Mouse (Mus musculus) left cerebral cortex, adult 9 months (tissue): ENCODE results near the gene Spsb1.

Experiments used
- DNase-seq, 2 experiments: peaks; one replicate each; pipeline ENCODE4 v3.0.0; 2022; ENCODE audit warnings: low spot score in 2 of 2

Spsb1 gene

GRCm38 (mm10) chr4:149855892-149856807 lies 98.7 kb downstream of the Spsb1 start:
- peak in 1 of 2 experiments; percentile 58 for DNase-seq

- DNase-seq, result no peak
Measured at GRCm38 (mm10) chr4:149855180-149855891, 99.5 kb downstream of the Spsb1 start.

GRCm38 (mm10) chr4:149854770-149855169 lies 100.1 kb downstream of the Spsb1 start:
- DNase-seq, result no peak

- DNase-seq, result no peak
Measured at GRCm38 (mm10) chr4:149854301-149854708, 100.5 kb downstream of the Spsb1 start.

- DNase-seq, result no peak
Measured at GRCm38 (mm10) chr4:149853698-149854284, 101.1 kb downstream of the Spsb1 start.

- DNase-seq, result no peak
Measured at GRCm38 (mm10) chr4:149851554-149851953, 103.3 kb downstream of the Spsb1 start.

GRCm38 (mm10) chr4:149850674-149851073 lies 104.2 kb downstream of the Spsb1 start:
- DNase-seq, result no peak

- no peak for DNase-seq
Measured at GRCm38 (mm10) chr4:149850045-149850444, 104.8 kb downstream of the Spsb1 start.

GRCm38 (mm10) chr4:149849035-149849434 lies 105.8 kb downstream of the Spsb1 start:
- DNase-seq, result no peak

GRCm38 (mm10) chr4:149846861-149847631 lies 107.8 kb downstream of the Spsb1 start:
- DNase-seq, result no peak
